Mouse (Mus musculus) macrophage (primary cell): ENCODE data around the gene Sgtb. TPM values are rescaled to one million over a fixed set of nuclear protein-coding genes. Genes with fewer than 3 reads are reported as not detected.

ENCODE experiments used
- H3K27ac ChIP-seq: fragments of 350-480 bp; formaldehyde crosslinking; 2 replicates; pipeline ENCODE4 v1.9.0; 2021
- H3K36me3 ChIP-seq: fragments of 350-480 bp; formaldehyde crosslinking; 2 replicates; pipeline ENCODE4 v1.9.0; 2021; ENCODE audit errors: inconsistent target
- H3K4me3 ChIP-seq: fragments of 350-480 bp; formaldehyde crosslinking; 2 replicates; pipeline ENCODE4 v1.9.0; 2021; ENCODE audit errors: inconsistent target
- H3K79me2 ChIP-seq: fragments of 350-480 bp; formaldehyde crosslinking; 2 replicates; pipeline ENCODE4 v1.9.0; 2021; ENCODE audit errors: inconsistent target
- WGBS: methylation state at CpG from one replicate; pipeline ENCODE4 v1.1.7; 2026; ENCODE audit warnings: inconsistent platforms; ENCODE audit not compliant: missing documents; 5-methylcytosine and 5-hydroxymethylcytosine counted together
- polyA plus RNA-seq: library from polyadenylated mRNA; stranded (reverse); fragments of 250-400 nt; gene quantifications from 3 replicates; pipeline ENCODE4 v1.2.4, GENCODE M21; 2018; ENCODE audit warnings: inconsistent platforms

Sgtb gene
- polyA plus RNA-seq, 1 experiment from 2014 or later: 2.8 TPM

DNA sequence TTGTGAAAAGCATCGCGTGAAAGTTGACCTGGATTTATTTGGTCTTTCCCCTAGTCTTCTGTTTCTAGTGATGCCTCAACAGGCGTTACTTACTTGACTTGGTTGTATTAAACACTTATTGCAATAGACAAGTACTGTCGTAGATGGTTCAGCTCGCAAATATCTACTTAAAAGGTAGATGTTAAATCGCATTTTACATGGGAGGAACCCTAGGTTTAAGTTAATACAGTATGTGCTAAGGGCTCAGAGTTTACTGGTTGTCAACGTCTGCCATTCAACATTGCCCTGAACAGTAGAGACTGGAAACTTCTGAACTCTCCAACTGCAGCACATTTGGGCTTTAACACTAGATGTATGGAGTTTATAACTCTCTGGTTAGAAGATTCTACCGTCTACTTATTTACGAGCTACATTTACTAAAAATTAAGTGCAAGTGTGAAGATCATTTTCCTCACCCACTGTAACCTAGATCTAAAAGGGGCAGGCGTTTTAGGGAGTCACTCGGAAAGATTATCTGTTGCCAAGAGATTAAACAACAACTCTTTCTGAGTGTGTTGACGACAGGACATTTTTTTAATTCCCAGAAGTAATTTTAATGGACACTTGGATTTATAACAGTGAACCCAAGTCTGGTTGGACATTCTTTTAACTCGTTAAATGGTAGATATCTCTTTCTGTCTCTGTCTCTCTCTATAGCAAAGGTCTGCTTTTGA is 69.8 kb downstream of the Sgtb start:
- peak overlapping the region; percentile 65; the same call in 1 of the 2 replicates for H3K27ac ChIP-seq
- H3K79me2 ChIP-seq: peaks cover 56% of the 10 kb centered on the region
- WGBS: 26% methylated on average over 13 of the region's 13 CpGs
- peaks cover 7% of the 10 kb centered on the region; the same call in 1 of the 2 replicates for H3K36me3 ChIP-seq
- H3K4me3 ChIP-seq: peak overlapping the region; percentile 93

GRCm38 (mm10) chr13:104187357-104187756 is 77.8 kb downstream of the Sgtb start:
- 98% methylated on average over 4 of the region's 4 CpGs for WGBS
- peaks cover 32% of the 10 kb centered on the region; the same call in 1 of the 2 replicates for H3K36me3 ChIP-seq

More at GRCm38 (mm10) chr13:104187357-104187756, 77.8 kb downstream of the Sgtb start:
- H3K27ac ChIP-seq: no peak overlapping the region
- no peak overlapping the region for H3K4me3 ChIP-seq
- H3K79me2 ChIP-seq: no peaks in the 10 kb centered on the region

Other genes starting within 250 kb of the Sgtb start
- 72.4 to 82.3 TPM (median 80.6 TPM) in 3 replicates for gene Erbin, start 189.2 kb upstream of the Sgtb start, polyA plus RNA-seq
- gene Nln, start 127 bp upstream of the Sgtb start, polyA plus RNA-seq: 19.7 to 52.2 TPM (median 19.9 TPM) in 3 replicates
- 21.1 to 29.3 TPM (median 24.5 TPM) in 3 replicates for gene Trappc13, start 68.7 kb downstream of the Sgtb start, polyA plus RNA-seq
- 7.1 to 9.9 TPM (median 9.4 TPM) in 3 replicates for gene Trim23, start 69.1 kb downstream of the Sgtb start, polyA plus RNA-seq
- 1.1 to 22.7 TPM (median 18.2 TPM) in 3 replicates for gene Cenpk, start 118.9 kb downstream of the Sgtb start, polyA plus RNA-seq
- 9.1 to 16.6 TPM (median 12.1 TPM) in 3 replicates for gene Ppwd1, start 119.1 kb downstream of the Sgtb start, polyA plus RNA-seq
- 0.10 to 0.64 TPM (median 0.20 TPM) in 3 replicates for gene Adamts6, start 178.1 kb downstream of the Sgtb start, polyA plus RNA-seq